Mouse (Mus musculus) lung, adult 2 months (tissue): Measurements from ENCODE around the gene Dennd2d. TPM values are rescaled to one million over a fixed set of nuclear protein-coding genes. Genes with fewer than 3 reads are reported as not detected.
A peak's percentile ranks its signal among the peaks of the same experiment; 100 is the strongest.

ENCODE experiments used
- DNase-seq: peaks from one replicate; pipeline ENCODE4 v3.0.0; 2022
- H3K4me1 ChIP-seq: fragments of 200-500 bp; 2 replicates; pipeline ENCODE4 v1.6.1; 2011; ENCODE audit warnings: low read length; ENCODE audit not compliant: control insufficient read depth, insufficient read depth
- H3K4me3 ChIP-seq: fragments of 200-500 bp; replicated peaks from 2 replicates; pipeline ENCODE3; 2011; ENCODE audit warnings: low read depth, mild to moderate bottlenecking, control low read depth, low read length; ENCODE audit errors: extremely low read depth
- CTCF ChIP-seq: fragments of 200-500 bp; IDR thresholded peaks from 2 replicates; pipeline ENCODE4 v1.5.1; 2011; ENCODE audit warnings: mild to moderate bottlenecking, low read length, control low read depth; ENCODE audit not compliant: insufficient read depth
- POLR2A ChIP-seq: fragments of 200-500 bp; IDR thresholded peaks from 2 replicates; pipeline ENCODE4 v1.6.1; 2011; ENCODE audit warnings: low read depth, mild to moderate bottlenecking, control low read depth, low read length, borderline replicate concordance; ENCODE audit errors: extremely low read depth
- WGBS: fragments of 180-500 bp; shearing (Covaris S2); methylation state at CpG from one replicate; pipeline ENCODE4 v1.1.7; 2018; 5-methylcytosine and 5-hydroxymethylcytosine counted together
- polyA plus RNA-seq: library from polyadenylated mRNA; depleted of rRNA; stranded (reverse); fragments of >200 nt; gene quantifications from 2 replicates; pipeline ENCODE4 v1.2.3, GENCODE M21; 2012

Dennd2d gene
- polyA plus RNA-seq, 1 experiment, result 12.7 TPM

GRCm38 (mm10) chr3:106474210-106474609 is 8.0 kb upstream of the Dennd2d start:
- H3K4me3 ChIP-seq, result no peak overlapping the region
- TF ChIP-seq CTCF, result no peak
- TF ChIP-seq POLR2A, result no peak
- no peaks in the 10 kb centered on the region for H3K4me1 ChIP-seq
- 71% methylated on average over 4 of the region's 4 CpGs for whole genome bisulfite sequencing
- no peak for DNase-seq

GRCm38 (mm10) chr3:106476863-106477262 is 5.3 kb upstream of the Dennd2d start:
- whole genome bisulfite sequencing, result 87% methylated on average over 1 of the region's 1 CpGs
- H3K4me1 ChIP-seq, result no peaks in the 10 kb centered on the region
- H3K4me3 ChIP-seq, result no peak overlapping the region
- DNase-seq, result no peak
- TF ChIP-seq CTCF, result no peak
- no peak for TF ChIP-seq POLR2A

DNA sequence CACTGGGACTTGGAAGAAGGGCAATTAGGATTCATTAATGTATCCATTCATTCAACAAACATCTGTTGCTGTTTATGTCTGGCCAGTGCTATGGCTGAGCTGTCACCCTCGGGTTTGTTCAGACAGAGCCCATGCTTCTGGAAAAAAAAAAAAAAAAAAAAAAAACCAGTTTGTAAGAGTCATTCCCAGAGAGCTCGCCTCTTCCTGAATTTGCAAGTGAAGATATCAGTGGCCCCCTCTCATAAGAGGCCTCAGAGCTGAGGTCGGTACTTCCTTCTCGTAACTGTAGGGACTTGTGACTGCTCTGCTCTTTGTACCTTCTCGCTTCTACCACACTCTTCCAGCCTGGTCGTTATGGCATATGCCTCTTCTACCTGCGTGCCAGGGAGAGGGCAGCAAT is 1.1 kb downstream of the Dennd2d start:
- DNase-seq, result no peak
- WGBS, result 47% methylated on average over 7 of the region's 7 CpGs
- Histone ChIP-seq H3K4me3 (peak overlapping the region; percentile 14), H3K4me1 (peaks cover 14% of the 10 kb centered on the region)
- TF ChIP-seq CTCF (no peak), POLR2A (no peak)

- no peak for DNase-seq
- TF ChIP-seq POLR2A (no peak), CTCF (no peak)
- peak overlapping the region; percentile 14 for H3K4me3 ChIP-seq
- peaks cover 14% of the 10 kb centered on the region for H3K4me1 ChIP-seq
- WGBS, result 57% methylated on average over 4 of the region's 4 CpGs
Measured at GRCm38 (mm10) chr3:106483796-106484405, 1.7 kb downstream of the Dennd2d start.

GRCm38 (mm10) chr3:106484861-106485260 is 2.7 kb downstream of the Dennd2d start:
- WGBS, result 70% methylated on average over 3 of the region's 3 CpGs
- H3K4me3 ChIP-seq, result peak overlapping the region; percentile 43
- no peak for DNase-seq
- TF ChIP-seq POLR2A, result no peak
- no peak for TF ChIP-seq CTCF
- H3K4me1 ChIP-seq, result peaks cover 14% of the 10 kb centered on the region

- no peak for TF ChIP-seq POLR2A
- no peak for TF ChIP-seq CTCF
- H3K4me1 ChIP-seq, result peaks cover 14% of the 10 kb centered on the region
- H3K4me3 ChIP-seq, result peak overlapping the region; percentile 39
- WGBS, result 40% methylated on average over 5 of the region's 5 CpGs
- DNase-seq, result no peak
Measured at GRCm38 (mm10) chr3:106485810-106486209, 3.6 kb downstream of the Dennd2d start.

- DNase-seq, result no peak
- TF ChIP-seq POLR2A (no peak), CTCF (no peak)
- H3K4me1 ChIP-seq, result peaks cover 14% of the 10 kb centered on the region
- 97% methylated on average over 2 of the region's 2 CpGs for WGBS
- H3K4me3 ChIP-seq, result no peak overlapping the region
Measured at GRCm38 (mm10) chr3:106487551-106487950, 5.3 kb downstream of the Dennd2d start.

DNA sequence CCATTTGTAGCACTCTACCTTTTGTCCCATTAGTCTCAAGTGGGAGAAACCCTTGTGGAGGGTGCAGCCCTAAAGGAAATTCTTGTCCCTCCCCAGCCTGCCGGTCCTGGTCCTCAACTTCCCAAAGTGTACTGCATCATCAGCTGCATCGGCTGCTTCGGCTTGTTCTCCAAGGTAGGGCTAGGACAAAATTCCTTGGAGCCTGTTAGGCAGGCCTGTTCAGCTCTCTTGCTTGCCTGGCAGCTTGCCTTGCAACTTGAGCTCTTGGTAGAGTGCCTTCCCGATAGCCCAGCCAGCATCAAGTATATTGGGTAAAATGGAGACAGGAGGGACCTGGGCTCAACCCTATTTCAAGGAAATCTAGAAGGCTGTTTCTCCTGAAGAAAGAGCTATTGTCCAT is 8.0 kb downstream of the Dennd2d start:
- peak; percentile 62 for DNase-seq
- TF ChIP-seq CTCF (no peak), POLR2A (no peak)
- H3K4me1 ChIP-seq, result peaks cover 14% of the 10 kb centered on the region
- WGBS, result 67% methylated on average over 4 of the region's 4 CpGs
- no peak overlapping the region for H3K4me3 ChIP-seq

- peaks cover 12% of the 10 kb centered on the region for H3K4me1 ChIP-seq
- TF ChIP-seq POLR2A, result no peak
- TF ChIP-seq CTCF, result no peak
- no peak overlapping the region for H3K4me3 ChIP-seq
- DNase-seq, result no peak
- 85% methylated on average over 1 of the region's 1 CpGs for WGBS
Measured at GRCm38 (mm10) chr3:106492723-106493122, 10.5 kb downstream of the Dennd2d start.

- peaks cover 12% of the 10 kb centered on the region for H3K4me1 ChIP-seq
- 80% methylated on average over 8 of the region's 8 CpGs for WGBS
- H3K4me3 ChIP-seq, result no peak overlapping the region
- TF ChIP-seq POLR2A (no peak), CTCF (no peak)
- no peak for DNase-seq
Measured at GRCm38 (mm10) chr3:106493202-106493601, 11.0 kb downstream of the Dennd2d start.
